Mouse (Mus musculus) urinary bladder, postnatal 25 days (tissue): ENCODE measurements around the gene Mtx2.

Source experiments
- DNase-seq: peaks from one replicate; pipeline ENCODE4 v3.0.0; 2022; ENCODE audit warnings: low spot score

Mtx2 gene

DNA sequence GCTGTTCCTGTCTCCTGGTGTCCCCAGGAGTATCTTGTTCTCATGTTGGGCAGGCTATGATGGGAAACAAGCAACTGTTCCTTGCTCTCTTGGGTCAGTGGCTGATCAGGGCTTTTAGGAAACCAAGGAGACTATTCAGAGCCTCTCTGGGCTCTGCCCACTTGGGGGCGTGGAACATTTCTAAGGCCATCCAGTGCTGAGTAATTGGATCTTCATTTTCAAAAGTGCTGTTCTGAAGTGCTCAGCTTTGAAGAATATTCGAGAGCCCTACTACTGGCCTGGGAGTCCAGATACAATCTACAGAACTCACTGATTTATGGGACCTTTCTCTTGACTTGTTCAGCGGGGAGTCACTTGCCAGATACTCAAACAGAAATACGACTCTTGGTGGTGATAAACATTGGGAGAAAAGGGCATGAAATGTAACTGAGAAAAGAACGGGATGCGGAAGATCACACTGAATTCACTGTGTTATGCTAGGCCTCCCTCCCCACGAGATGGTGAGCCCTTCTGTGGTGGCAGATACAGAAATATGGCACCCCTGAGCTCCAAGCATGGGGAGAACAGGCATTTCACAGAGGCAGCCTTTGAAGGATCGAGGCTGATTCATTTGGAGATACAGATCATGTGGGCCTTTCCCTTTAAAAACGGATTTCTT is 92.4 kb downstream of the Mtx2 start:
- no peak for DNase-seq

DNA sequence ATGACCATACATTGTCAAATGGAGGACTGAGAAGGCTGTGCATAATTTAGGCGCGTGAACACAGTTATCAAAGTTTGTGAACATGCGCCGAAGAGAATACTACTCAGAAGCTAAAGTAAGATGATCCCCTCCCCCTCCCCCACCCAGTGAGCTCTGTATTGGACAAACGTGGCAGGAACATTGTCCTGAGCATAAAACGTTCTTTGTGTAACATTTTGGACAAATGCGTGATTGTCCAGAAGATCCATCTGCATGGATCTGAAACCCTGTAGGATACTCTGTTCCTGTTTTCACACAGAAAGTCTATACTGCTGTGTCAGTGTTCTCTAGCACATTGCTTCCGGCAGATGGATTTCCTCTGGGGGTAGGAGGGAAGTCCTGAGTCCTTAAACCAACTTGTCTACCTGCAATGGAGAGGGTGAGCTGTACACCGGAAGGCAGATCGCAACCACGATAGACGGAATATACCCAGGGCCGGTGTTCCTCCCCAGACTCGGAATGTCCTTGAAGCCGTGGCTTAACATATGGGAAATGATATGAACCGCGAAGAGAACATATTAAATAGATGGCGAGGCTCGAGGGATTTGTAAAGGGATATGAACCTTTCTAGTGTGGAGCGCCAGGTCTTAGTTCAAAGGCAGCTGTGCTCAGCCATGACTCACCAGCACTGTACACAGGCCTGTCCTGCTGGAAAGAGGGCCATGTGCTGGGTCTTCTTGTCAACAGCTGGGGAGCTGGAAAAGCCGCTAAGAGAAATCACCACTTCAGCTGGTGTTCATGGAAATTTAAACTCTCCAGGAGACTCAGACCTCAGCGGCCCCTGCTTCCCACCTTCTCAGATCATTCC is 100.6 kb downstream of the Mtx2 start:
- DNase-seq = no peak
